Mouse (Mus musculus): ENCODE measurements around the gene Vmn1r81. TPM values are rescaled to one million over a fixed set of nuclear protein-coding genes. Genes with fewer than 3 reads are reported as not detected.

Vmn1r81 gene
- not detected for total RNA-seq (2023)

DNA sequence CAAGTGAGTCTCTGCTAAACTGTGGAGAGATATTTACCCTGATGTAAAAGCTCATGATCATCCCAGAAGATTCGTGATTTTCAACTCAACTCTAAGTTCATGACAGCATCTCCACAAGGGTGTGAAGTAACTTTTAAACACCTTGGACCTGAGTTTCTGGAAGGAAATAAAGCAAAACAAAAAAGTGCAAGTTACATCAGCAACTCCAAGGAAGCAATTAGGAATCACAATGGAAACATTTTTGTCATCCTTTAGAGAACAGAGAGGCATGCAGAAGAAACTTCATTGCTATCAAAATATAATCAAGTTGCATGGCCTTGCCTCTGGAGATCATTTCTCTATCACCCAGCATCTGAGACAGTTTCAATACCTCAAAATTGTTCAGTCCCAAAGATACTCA, at the start of gene Vmn1r81:
TSS of gene Vmn1r81 (minus strand) at position 101 of the 400 bp plus-strand sequence.

DNA sequence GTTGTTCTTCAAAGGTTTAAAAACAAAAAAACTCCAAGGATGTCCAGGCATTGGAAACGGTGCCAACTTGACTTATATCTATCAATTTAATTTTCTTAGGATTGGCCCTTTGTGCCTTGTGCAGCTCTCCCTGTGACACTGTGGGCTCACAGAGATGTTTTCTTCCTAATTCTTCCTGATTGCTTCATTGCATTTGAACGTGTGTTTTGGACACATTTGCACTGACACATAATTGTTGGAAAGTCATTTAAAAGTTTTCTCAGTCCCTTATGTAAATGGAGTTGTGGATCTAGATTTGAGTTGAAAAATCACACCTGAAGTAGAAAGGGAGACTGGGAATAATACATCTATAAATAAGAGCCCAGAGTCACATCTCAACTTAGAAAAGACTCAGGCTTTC, 32.1 kb upstream of the Vmn1r81 start, which contains the start of gene Vmn1r82:
TSS of gene Vmn1r82 (plus strand) at position 301 of the 400 bp plus-strand sequence.

Other genes with a start within 250 kb of the Vmn1r81 start
- gene Vmn1r77, start 231.5 kb downstream of the Vmn1r81 start, total RNA-seq (2023), result not detected
- not detected for gene Vmn1r78, start 118.0 kb downstream of the Vmn1r81 start, total RNA-seq (2023)
- not detected for gene Vmn1r79, start 97.0 kb downstream of the Vmn1r81 start, total RNA-seq (2023)
- not detected for gene Vmn1r80, start 79.0 kb downstream of the Vmn1r81 start, total RNA-seq (2023)
- gene Vmn1r82, start 32.2 kb upstream of the Vmn1r81 start, total RNA-seq (2023), result not detected
- gene Vmn1r83, start 61.2 kb upstream of the Vmn1r81 start, total RNA-seq (2023), result under 1 TPM in 1 of 2 experiments, not detected in 1; 0.21 TPM
- gene Vmn1r84, start 101.0 kb upstream of the Vmn1r81 start, total RNA-seq (2023), result not detected
- 1 to 10 TPM; 3.3 to 3.8 TPM for gene Zfp551, start 154.5 kb upstream of the Vmn1r81 start, total RNA-seq (2023)
- 10 to 100 TPM; 10.1 to 12.3 TPM for gene Zfp606, start 210.0 kb upstream of the Vmn1r81 start, total RNA-seq (2023)
- gene 2900092C05Rik, start 244.2 kb upstream of the Vmn1r81 start, total RNA-seq (2023), result not detected